Mouse (Mus musculus) forebrain, embryonic 16.5 days (tissue): ENCODE measurements at regions not wholly inside any gene's neighbourhood (a gene's known extent, or its start where the extent isn't known, plus 50 kb on each side); places are given as distances from the start of the nearest gene placed in this dataset.

Experiments used
- ATAC-seq: fragments of 200-750 bp; cut with Nextera tagmentation; 2 replicates; pipeline ENCODE4 v1.8.0; 2017; ENCODE audit warnings: mild to moderate bottlenecking, moderate library complexity
- H3K27ac ChIP-seq: fragments of 300-500 bp; sonication (generic); 2 replicates; pipeline ENCODE4 v1.5.1; 2014; ENCODE audit warnings: low read length, control low read depth
- H3K27me3 ChIP-seq: fragments of 300-500 bp; sonication (generic); replicated peaks from 2 replicates; pipeline ENCODE4 v1.6.1; 2014; ENCODE audit warnings: low read length; ENCODE audit not compliant: control insufficient read depth, insufficient read depth
- H3K36me3 ChIP-seq: fragments of 300-500 bp; sonication (generic); 2 replicates; pipeline ENCODE4 v1.6.1; 2014; ENCODE audit not compliant: control insufficient read depth, insufficient read depth
- H3K4me1 ChIP-seq: fragments of 300-500 bp; sonication (generic); replicated peaks from 2 replicates; pipeline ENCODE4 v1.6.1; 2014; ENCODE audit warnings: low read length; ENCODE audit not compliant: control insufficient read depth, insufficient read depth
- H3K4me2 ChIP-seq: fragments of 300-500 bp; sonication (generic); 2 replicates; pipeline ENCODE4 v1.6.1; 2014; ENCODE audit warnings: mild to moderate bottlenecking, low read length, control low read depth
- H3K4me3 ChIP-seq: fragments of 300-500 bp; sonication (generic); replicated peaks from 2 replicates; pipeline ENCODE4 v1.5.1; 2014; ENCODE audit warnings: mild to moderate bottlenecking, low read length, control low read depth
- H3K9ac ChIP-seq: fragments of 300-500 bp; sonication (generic); replicated peaks from 2 replicates; pipeline ENCODE4 v1.6.1; 2014; ENCODE audit warnings: low read depth, low read length, control low read depth
- H3K9me3 ChIP-seq: fragments of 300-500 bp; sonication (generic); 2 replicates; pipeline ENCODE4 v1.6.1; 2016; ENCODE audit warnings: low read length; ENCODE audit not compliant: control insufficient read depth
- WGBS: fragments of 180-500 bp; shearing (Covaris S2); extraction: QIAGEN DNeasy Blood & Tissue Kit; methylation state at CpG from one replicate; pipeline ENCODE4 v1.1.7; 2014; 5-methylcytosine and 5-hydroxymethylcytosine counted together

DNA sequence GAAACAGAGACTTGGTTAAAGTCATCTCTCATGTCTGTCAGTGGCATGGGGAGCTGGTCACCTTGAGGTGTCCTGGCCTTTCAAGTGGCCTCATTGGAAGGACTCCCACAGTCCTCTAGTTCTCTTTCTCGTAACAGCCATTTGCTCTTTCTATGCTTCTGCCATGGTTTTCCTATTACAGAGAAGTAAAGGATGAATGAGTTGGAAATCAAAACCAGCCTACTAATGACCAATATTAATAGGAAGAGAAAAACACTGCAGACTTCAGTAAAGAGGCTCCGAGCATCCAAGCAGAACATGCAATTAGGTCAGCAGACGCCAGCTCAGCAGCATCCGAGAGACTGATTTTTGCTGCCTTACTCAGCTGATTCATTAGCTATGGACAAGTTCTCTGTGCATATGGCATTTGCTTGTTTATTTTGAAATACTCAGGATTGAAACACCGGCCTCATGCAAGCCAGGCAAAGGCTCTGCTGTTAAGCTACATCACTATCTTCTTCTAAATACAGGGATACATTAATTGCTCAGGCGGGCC lies 377.4 kb upstream of the Camk1g start:
- H3K9ac ChIP-seq, result no peak overlapping the region
- 67% methylated on average over 6 of the region's 6 CpGs for WGBS
- no peaks in the 10 kb centered on the region for H3K36me3 ChIP-seq
- H3K27me3 ChIP-seq, result no peaks in the 10 kb centered on the region
- H3K4me2 ChIP-seq, result no peak overlapping the region
- H3K27ac ChIP-seq, result no peak overlapping the region
- peaks cover 6% of the 10 kb centered on the region for H3K4me1 ChIP-seq
- no peak for ATAC-seq
- H3K9me3 ChIP-seq, result no peaks in the 10 kb centered on the region
- H3K4me3 ChIP-seq, result no peak overlapping the region

DNA sequence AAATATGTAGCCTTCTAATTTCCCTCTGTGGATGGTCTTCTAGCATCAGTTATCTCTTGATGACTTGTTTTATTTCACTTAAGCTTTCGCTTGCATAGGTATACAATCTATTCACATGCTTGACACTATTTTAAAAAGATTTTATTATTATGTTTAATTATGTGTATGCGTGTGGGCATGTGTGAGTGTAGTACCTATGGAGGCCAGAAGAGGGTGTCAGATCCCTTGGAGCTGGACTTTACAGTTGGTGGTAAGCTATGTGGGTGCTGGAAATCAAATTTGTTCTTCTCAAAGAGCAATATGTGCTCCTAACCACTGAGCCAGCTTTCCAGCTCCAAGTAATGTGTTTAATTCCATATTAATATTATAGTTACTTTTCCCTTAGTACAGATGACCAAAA lies 372.6 kb upstream of the Camk1g start:
- Histone ChIP-seq H3K27me3 (no peaks in the 10 kb centered on the region), H3K9me3 (no peaks in the 10 kb centered on the region), H3K4me3 (no peak overlapping the region), H3K4me2 (no peak overlapping the region), H3K36me3 (no peaks in the 10 kb centered on the region), H3K27ac (no peak overlapping the region), H3K4me1 (no peaks in the 10 kb centered on the region), H3K9ac (no peak overlapping the region)
- WGBS, result 94% methylated on average over 2 of the region's 2 CpGs
- ATAC-seq, result no peak

- Histone ChIP-seq H3K4me1 (peaks cover 8% of the 10 kb centered on the region), H3K36me3 (no peaks in the 10 kb centered on the region), H3K4me2 (no peak overlapping the region), H3K9me3 (no peaks in the 10 kb centered on the region), H3K27ac (no peak overlapping the region), H3K27me3 (no peaks in the 10 kb centered on the region), H3K9ac (no peak overlapping the region), H3K4me3 (no peak overlapping the region)
- WGBS, result 64% methylated on average over 6 of the region's 6 CpGs
- ATAC-seq, result no peak
These were observed 368.7 kb upstream of the Camk1g start for GRCm38 (mm10) chr1:193738821-193739220.

- ATAC-seq, result no peak
- Histone ChIP-seq H3K4me2 (no peak overlapping the region), H3K27me3 (no peaks in the 10 kb centered on the region), H3K9ac (no peak overlapping the region), H3K9me3 (no peaks in the 10 kb centered on the region), H3K27ac (no peak overlapping the region), H3K4me1 (peaks cover 24% of the 10 kb centered on the region), H3K4me3 (no peak overlapping the region), H3K36me3 (no peaks in the 10 kb centered on the region)
- 86% methylated on average over 1 of the region's 1 CpGs for WGBS
These were observed 365.9 kb upstream of the Camk1g start for GRCm38 (mm10) chr1:193735949-193736518.

GRCm38 (mm10) chr1:193734014-193734763 lies 364.1 kb upstream of the Camk1g start:
- H3K9me3 ChIP-seq, result no peaks in the 10 kb centered on the region
- H3K36me3 ChIP-seq, result no peaks in the 10 kb centered on the region
- H3K27ac ChIP-seq, result 0 out of 2 replicates have a peak overlapping the region, but pooled peaks have one; percentile 51
- H3K4me1 ChIP-seq, result peaks cover 26% of the 10 kb centered on the region
- no peak overlapping the region for H3K9ac ChIP-seq
- no peaks in the 10 kb centered on the region for H3K27me3 ChIP-seq
- peak; percentile 74 for ATAC-seq
- H3K4me3 ChIP-seq, result no peak overlapping the region
- 16% methylated on average over 4 of the region's 4 CpGs for WGBS
- no peak overlapping the region for H3K4me2 ChIP-seq

- Histone ChIP-seq H3K4me3 (no peak overlapping the region), H3K27me3 (no peaks in the 10 kb centered on the region), H3K27ac (no peak overlapping the region), H3K4me2 (no peak overlapping the region), H3K9ac (no peak overlapping the region), H3K9me3 (no peaks in the 10 kb centered on the region), H3K4me1 (peaks cover 26% of the 10 kb centered on the region), H3K36me3 (no peaks in the 10 kb centered on the region)
- 3% methylated on average over 5 of the region's 5 CpGs for WGBS
- no peak for ATAC-seq
These were observed 363.3 kb upstream of the Camk1g start for GRCm38 (mm10) chr1:193733402-193733801.

DNA sequence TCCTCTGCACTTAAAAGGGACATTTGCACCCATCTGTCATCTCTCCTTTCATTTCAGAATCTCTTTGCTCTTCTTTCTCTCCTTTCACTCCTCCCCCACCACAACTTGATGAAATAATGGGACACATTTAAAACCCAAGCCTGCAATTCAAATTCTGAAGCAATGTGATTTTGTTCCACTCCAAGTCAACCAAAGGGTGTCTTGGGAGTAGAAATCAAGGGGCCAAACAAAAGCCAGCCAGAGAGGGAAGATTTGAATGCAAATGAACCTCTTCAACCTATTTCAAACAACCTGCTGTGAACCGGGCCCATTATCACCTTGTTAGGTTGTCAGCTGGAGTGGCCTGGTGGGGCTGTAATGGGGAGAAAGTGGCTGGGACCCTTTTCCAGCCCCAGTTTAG lies 362.0 kb upstream of the Camk1g start:
- no peaks in the 10 kb centered on the region for H3K9me3 ChIP-seq
- peaks cover 26% of the 10 kb centered on the region for H3K4me1 ChIP-seq
- H3K27me3 ChIP-seq, result no peaks in the 10 kb centered on the region
- ATAC-seq, result peak; percentile 29; the same call in 1 of the 2 replicates
- no peak overlapping the region for H3K9ac ChIP-seq
- no peak overlapping the region for H3K4me2 ChIP-seq
- WGBS, result 8% methylated on average over 1 of the region's 1 CpGs
- H3K27ac ChIP-seq, result no peak overlapping the region
- no peak overlapping the region for H3K4me3 ChIP-seq
- H3K36me3 ChIP-seq, result no peaks in the 10 kb centered on the region

GRCm38 (mm10) chr1:193721850-193722249 lies 351.8 kb upstream of the Camk1g start:
- no peak overlapping the region for H3K4me3 ChIP-seq
- H3K9me3 ChIP-seq, result no peaks in the 10 kb centered on the region
- no peaks in the 10 kb centered on the region for H3K27me3 ChIP-seq
- H3K9ac ChIP-seq, result no peak overlapping the region
- H3K36me3 ChIP-seq, result no peaks in the 10 kb centered on the region
- no peak for ATAC-seq
- no peak overlapping the region for H3K4me2 ChIP-seq
- H3K4me1 ChIP-seq, result no peaks in the 10 kb centered on the region
- 74% methylated on average over 2 of the region's 2 CpGs for WGBS
- no peak overlapping the region for H3K27ac ChIP-seq

DNA sequence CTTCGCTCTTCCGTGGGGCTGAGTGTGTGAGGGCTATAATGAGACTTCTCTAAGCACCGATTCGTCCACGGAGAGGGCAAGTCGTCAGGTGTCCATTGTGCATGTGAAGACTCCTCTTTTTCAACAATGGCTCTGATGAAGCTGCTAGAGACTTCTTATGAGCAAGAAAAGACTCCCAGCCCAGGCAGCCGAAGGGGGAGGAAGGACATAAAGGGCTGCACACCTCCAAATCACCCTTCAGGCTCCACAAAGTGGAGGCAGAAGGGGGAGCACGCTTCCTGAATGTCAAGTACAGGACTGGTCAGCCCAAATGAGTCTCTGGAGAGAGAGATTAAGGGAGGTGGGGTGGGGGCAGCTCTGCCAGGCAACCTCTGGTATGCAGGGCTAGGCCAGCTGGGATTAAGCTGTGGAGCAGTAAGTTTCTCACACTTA lies 350.3 kb upstream of the Camk1g start:
- no peak overlapping the region for H3K9ac ChIP-seq
- WGBS, result 13% methylated on average over 8 of the region's 8 CpGs
- no peaks in the 10 kb centered on the region for H3K36me3 ChIP-seq
- no peak for ATAC-seq
- no peak overlapping the region for H3K4me2 ChIP-seq
- H3K4me1 ChIP-seq, result no peaks in the 10 kb centered on the region
- H3K4me3 ChIP-seq, result no peak overlapping the region
- no peak overlapping the region for H3K27ac ChIP-seq
- no peaks in the 10 kb centered on the region for H3K9me3 ChIP-seq
- no peaks in the 10 kb centered on the region for H3K27me3 ChIP-seq
